Mouse (Mus musculus): ENCODE measurements around the gene Mrgprh. TPM values are rescaled to one million over a fixed set of nuclear protein-coding genes. Genes with fewer than 3 reads are reported as not detected.

Mrgprh gene
- polyA plus RNA-seq (2015; fragmentation: Nextera tagmentation; extraction: Ambion mirVana), result not detected in 2 replicates

- 0 out of 2 replicates have a peak, but pooled peaks cover 4% of the 10 kb centered on the region for H3K4me1 ChIP-seq (replicated peaks)
- H3K9ac ChIP-seq, result no peak within 1 kb of the TSS
- no peaks in the 10 kb centered on the region for H3K9me3 ChIP-seq
- no peak within 1 kb of the TSS for H3K27ac ChIP-seq
- H3K4me2 ChIP-seq, result no peak within 1 kb of the TSS
- no peak within 1 kb of the TSS for H3K4me3 ChIP-seq
- H3K36me3 ChIP-seq, result no peaks in the 10 kb centered on the region
- no peak for ATAC-seq (ENCODE audit: low FRiP score)
- WGBS, result 86% methylated on average over 5 of the region's 5 CpGs
- H3K27me3 ChIP-seq, result 0 out of 2 replicates have a peak, but pooled peaks cover 13% of the 10 kb centered on the region
Measured at GRCm38 (mm10) chr17:12875734-12876133, at the start of gene Mrgprh. Gene Mrgprh, plus strand, starts transcription at chr17:12876034.

GRCm38 (mm10) chr17:12830351-12830750 is 45.5 kb upstream of the Mrgprh start:
- H3K36me3 ChIP-seq, result no peaks in the 10 kb centered on the region
- H3K4me3 ChIP-seq, result no peak overlapping the region
- 85% methylated on average over 5 of the region's 5 CpGs for WGBS
- H3K27me3 ChIP-seq, result no peaks in the 10 kb centered on the region
- H3K27ac ChIP-seq, result no peak overlapping the region
- no peak overlapping the region for H3K4me2 ChIP-seq
- H3K9me3 ChIP-seq, result no peaks in the 10 kb centered on the region
- no peak for ATAC-seq (ENCODE audit: low FRiP score)
- H3K4me1 ChIP-seq (replicated peaks), result no peaks in the 10 kb centered on the region
- no peak overlapping the region for H3K9ac ChIP-seq

DNA sequence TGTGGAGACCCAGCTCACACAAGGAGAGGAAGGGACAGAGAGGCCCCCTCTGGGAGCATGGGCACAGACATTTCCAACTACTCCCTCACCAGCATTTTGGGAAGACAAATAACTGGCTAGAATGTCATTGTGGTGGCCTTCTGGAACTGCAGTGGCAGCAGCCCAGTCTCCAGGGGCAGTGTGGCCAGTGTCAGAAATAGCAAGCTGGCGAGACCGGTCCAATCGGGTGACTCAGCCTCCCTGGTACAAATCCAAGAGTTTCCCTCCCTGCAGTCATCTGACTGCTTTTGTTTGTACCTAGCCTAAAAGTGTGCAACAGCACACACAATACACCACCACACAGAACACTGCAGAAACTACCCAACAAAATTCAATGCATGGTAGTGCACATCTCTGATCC is 43.6 kb upstream of the Mrgprh start:
- H3K4me3 ChIP-seq, result no peak overlapping the region
- ATAC-seq (ENCODE audit: low FRiP score), result no peak
- no peaks in the 10 kb centered on the region for H3K4me1 ChIP-seq (replicated peaks)
- H3K4me2 ChIP-seq, result no peak overlapping the region
- no peaks in the 10 kb centered on the region for H3K36me3 ChIP-seq
- WGBS, result 85% methylated on average over 3 of the region's 3 CpGs
- no peaks in the 10 kb centered on the region for H3K9me3 ChIP-seq
- H3K27me3 ChIP-seq, result no peaks in the 10 kb centered on the region
- H3K27ac ChIP-seq, result no peak overlapping the region
- no peak overlapping the region for H3K9ac ChIP-seq

DNA sequence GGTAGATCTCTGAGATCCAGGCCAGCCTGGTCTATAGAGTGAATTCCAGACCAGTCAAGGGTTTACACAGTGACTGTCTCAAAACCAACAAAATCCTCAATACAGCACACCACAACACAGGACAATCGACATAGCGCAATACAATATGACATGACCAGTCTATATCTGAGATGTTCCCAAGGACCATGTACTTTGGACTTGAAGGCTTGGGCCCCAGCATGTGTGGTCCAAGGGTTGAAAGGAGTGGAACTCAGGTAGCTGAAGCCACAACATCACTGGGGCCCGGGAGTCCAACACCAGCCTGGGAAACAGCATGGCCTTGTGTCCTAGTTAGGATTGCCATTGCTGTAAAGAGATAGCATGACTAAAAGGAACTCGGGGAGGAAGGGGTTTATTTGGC is 43.2 kb upstream of the Mrgprh start:
- H3K9ac ChIP-seq, result no peak overlapping the region
- H3K27me3 ChIP-seq, result no peaks in the 10 kb centered on the region
- no peaks in the 10 kb centered on the region for H3K36me3 ChIP-seq
- no peaks in the 10 kb centered on the region for H3K9me3 ChIP-seq
- WGBS, result 96% methylated on average over 4 of the region's 4 CpGs
- no peak overlapping the region for H3K27ac ChIP-seq
- no peaks in the 10 kb centered on the region for H3K4me1 ChIP-seq (replicated peaks)
- no peak overlapping the region for H3K4me2 ChIP-seq
- ATAC-seq (ENCODE audit: low FRiP score), result no peak
- no peak overlapping the region for H3K4me3 ChIP-seq

DNA sequence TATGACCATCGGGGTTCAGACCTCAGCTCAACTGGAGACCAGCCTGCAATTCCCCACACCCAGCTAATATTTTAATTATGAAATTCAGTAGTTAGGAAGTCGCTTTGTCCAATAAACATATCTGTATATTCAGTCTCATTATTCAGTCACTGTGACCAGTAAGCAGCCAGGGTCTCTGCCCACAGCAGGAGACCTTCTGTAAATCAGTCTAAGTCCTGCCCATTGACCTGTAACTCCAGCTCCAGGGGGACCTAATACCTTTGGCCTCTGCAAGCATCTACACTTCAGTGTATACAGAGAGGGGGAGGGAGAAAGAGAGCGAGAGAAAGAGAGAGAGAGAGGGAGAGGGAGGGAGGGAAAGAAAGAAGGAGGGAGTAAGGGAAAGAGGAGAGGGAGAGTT is 41.5 kb upstream of the Mrgprh start:
- no peak for ATAC-seq (ENCODE audit: low FRiP score)
- Histone ChIP-seq H3K36me3 (no peaks in the 10 kb centered on the region), H3K4me3 (no peak overlapping the region), H3K9ac (no peak overlapping the region), H3K27me3 (no peaks in the 10 kb centered on the region), H3K4me1 (replicated peaks) (no peaks in the 10 kb centered on the region), H3K4me2 (no peak overlapping the region), H3K27ac (no peak overlapping the region), H3K9me3 (no peaks in the 10 kb centered on the region)
- WGBS, result 72% methylated on average over 3 of the region's 3 CpGs

DNA sequence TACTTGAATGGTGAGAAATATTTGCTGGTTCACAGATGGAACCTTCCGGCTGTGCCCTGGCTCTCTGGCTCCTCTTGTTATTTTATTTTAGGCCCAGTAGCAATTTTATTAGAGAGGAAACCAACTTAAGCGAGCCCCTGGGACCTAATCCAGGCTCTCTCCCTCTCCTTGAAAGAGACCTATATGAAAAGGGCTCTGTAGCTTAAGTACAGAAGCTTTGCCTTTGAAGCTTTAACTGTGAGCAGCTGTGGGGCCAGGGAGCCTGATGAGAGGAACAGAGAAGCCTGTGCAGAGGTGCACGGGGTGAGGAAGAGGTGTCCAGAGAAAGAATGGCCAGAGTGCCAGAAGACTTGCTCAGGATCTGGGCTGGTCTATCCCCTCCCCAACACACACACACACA is 41.0 kb upstream of the Mrgprh start:
- ATAC-seq (ENCODE audit: low FRiP score), result no peak
- WGBS, result 62% methylated on average over 3 of the region's 3 CpGs

GRCm38 (mm10) chr17:12835738-12836137 is 40.1 kb upstream of the Mrgprh start:
- Histone ChIP-seq H3K9me3 (no peaks in the 10 kb centered on the region), H3K4me3 (no peak overlapping the region), H3K36me3 (no peaks in the 10 kb centered on the region), H3K4me2 (no peak overlapping the region), H3K27me3 (no peaks in the 10 kb centered on the region), H3K27ac (no peak overlapping the region), H3K9ac (no peak overlapping the region), H3K4me1 (replicated peaks) (no peaks in the 10 kb centered on the region)
- WGBS, result 93% methylated on average over 5 of the region's 5 CpGs
- ATAC-seq (ENCODE audit: low FRiP score), result no peak

More for the DNA sequence above, 41.0 kb upstream of the Mrgprh start:
- Histone ChIP-seq H3K4me1 (replicated peaks) (no peaks in the 10 kb centered on the region), H3K4me3 (no peak overlapping the region), H3K27me3 (no peaks in the 10 kb centered on the region), H3K36me3 (no peaks in the 10 kb centered on the region), H3K27ac (no peak overlapping the region), H3K9me3 (no peaks in the 10 kb centered on the region), H3K4me2 (no peak overlapping the region), H3K9ac (no peak overlapping the region)

- no peaks in the 10 kb centered on the region for H3K36me3 ChIP-seq
- no peaks in the 10 kb centered on the region for H3K9me3 ChIP-seq
- H3K27ac ChIP-seq, result no peak overlapping the region
- H3K4me1 ChIP-seq (replicated peaks), result no peaks in the 10 kb centered on the region
- WGBS, result 72% methylated on average over 10 of the region's 10 CpGs
- no peaks in the 10 kb centered on the region for H3K27me3 ChIP-seq
- no peak overlapping the region for H3K4me2 ChIP-seq
- no peak overlapping the region for H3K4me3 ChIP-seq
- no peak for ATAC-seq (ENCODE audit: low FRiP score)
- H3K9ac ChIP-seq, result no peak overlapping the region
Measured at GRCm38 (mm10) chr17:12839475-12840267, 36.2 kb upstream of the Mrgprh start.

- WGBS, result 90% methylated on average over 6 of the region's 6 CpGs
- H3K27me3 ChIP-seq, result no peaks in the 10 kb centered on the region
- H3K4me2 ChIP-seq, result no peak overlapping the region
Measured at GRCm38 (mm10) chr17:12843826-12844225, 32.0 kb upstream of the Mrgprh start.

GRCm38 (mm10) chr17:12844540-12844939 is 31.3 kb upstream of the Mrgprh start:
- no peaks in the 10 kb centered on the region for H3K27me3 ChIP-seq
- 0 out of 2 replicates have a peak, but pooled peaks cover 6% of the 10 kb centered on the region for H3K4me1 ChIP-seq (replicated peaks)
- H3K4me2 ChIP-seq, result no peak overlapping the region
- no peak overlapping the region for H3K4me3 ChIP-seq
- H3K9ac ChIP-seq, result no peak overlapping the region
- no peak overlapping the region for H3K27ac ChIP-seq
- H3K36me3 ChIP-seq, result no peaks in the 10 kb centered on the region
- WGBS, result 89% methylated on average over 4 of the region's 4 CpGs
- H3K9me3 ChIP-seq, result no peaks in the 10 kb centered on the region
- no peak for ATAC-seq (ENCODE audit: low FRiP score)

More at GRCm38 (mm10) chr17:12843826-12844225, 32.0 kb upstream of the Mrgprh start:
- Histone ChIP-seq H3K9me3 (no peaks in the 10 kb centered on the region), H3K36me3 (no peaks in the 10 kb centered on the region), H3K9ac (no peak overlapping the region), H3K4me1 (replicated peaks) (0 out of 2 replicates have a peak, but pooled peaks cover 6% of the 10 kb centered on the region), H3K4me3 (no peak overlapping the region), H3K27ac (no peak overlapping the region)
- ATAC-seq (ENCODE audit: low FRiP score), result no peak

GRCm38 (mm10) chr17:12845862-12846261 is 30.0 kb upstream of the Mrgprh start:
- Histone ChIP-seq H3K4me3 (no peak overlapping the region), H3K4me1 (replicated peaks) (0 out of 2 replicates have a peak, but pooled peaks cover 6% of the 10 kb centered on the region), H3K9me3 (no peaks in the 10 kb centered on the region), H3K27me3 (no peaks in the 10 kb centered on the region), H3K4me2 (no peak overlapping the region), H3K36me3 (no peaks in the 10 kb centered on the region), H3K27ac (no peak overlapping the region), H3K9ac (no peak overlapping the region)
- no peak for ATAC-seq (ENCODE audit: low FRiP score)
- WGBS, result 62% methylated on average over 5 of the region's 5 CpGs

DNA sequence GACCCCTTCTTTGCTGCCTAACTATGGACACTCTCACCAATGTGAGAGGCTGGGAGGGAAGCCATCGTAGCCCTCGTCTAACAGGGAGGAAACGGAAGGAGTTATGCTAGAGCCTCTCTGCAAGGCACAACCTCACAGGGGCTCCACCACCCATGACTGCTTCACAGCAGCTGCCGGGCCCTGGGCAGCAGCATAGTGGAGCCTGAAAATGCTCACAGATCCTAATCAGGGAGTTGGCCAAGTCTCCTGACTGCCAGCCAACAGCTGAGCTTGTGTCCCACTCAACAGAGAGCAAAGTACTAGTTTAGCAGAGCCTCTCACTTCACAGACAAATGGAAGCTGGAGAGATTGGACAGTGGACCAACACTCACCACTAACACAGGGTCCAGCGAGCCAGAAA is 29.4 kb upstream of the Mrgprh start:
- Histone ChIP-seq H3K9me3 (no peaks in the 10 kb centered on the region), H3K36me3 (no peaks in the 10 kb centered on the region), H3K4me3 (no peak overlapping the region), H3K9ac (no peak overlapping the region), H3K27me3 (no peaks in the 10 kb centered on the region), H3K27ac (no peak overlapping the region), H3K4me2 (no peak overlapping the region), H3K4me1 (replicated peaks) (0 out of 2 replicates have a peak, but pooled peaks cover 6% of the 10 kb centered on the region)
- no peak for ATAC-seq (ENCODE audit: low FRiP score)
- WGBS, result 83% methylated on average over 5 of the region's 5 CpGs

DNA sequence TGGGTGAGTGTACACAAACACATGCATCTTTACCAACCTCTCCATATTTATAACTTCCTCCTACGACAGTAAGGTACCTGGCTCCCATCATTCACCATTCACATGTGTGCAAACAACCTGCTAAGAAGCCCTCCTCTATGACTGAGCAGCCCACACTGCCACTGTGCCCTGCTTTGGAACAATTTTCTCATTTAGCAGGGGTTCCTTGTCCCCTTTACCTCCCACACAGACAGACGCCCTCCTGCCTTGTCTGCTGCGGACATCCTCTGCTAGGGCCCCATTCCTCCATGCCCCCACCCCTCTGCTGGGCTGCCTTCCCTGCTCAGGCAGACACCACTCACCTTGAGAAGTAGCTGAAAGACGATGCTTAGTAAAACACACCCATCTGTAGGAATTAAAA is 28.1 kb upstream of the Mrgprh start:
- no peak overlapping the region for H3K27ac ChIP-seq
- no peaks in the 10 kb centered on the region for H3K27me3 ChIP-seq
- 0 out of 2 replicates have a peak, but pooled peaks cover 6% of the 10 kb centered on the region for H3K4me1 ChIP-seq (replicated peaks)
- no peaks in the 10 kb centered on the region for H3K9me3 ChIP-seq
- no peaks in the 10 kb centered on the region for H3K36me3 ChIP-seq
- no peak overlapping the region for H3K4me2 ChIP-seq
- WGBS, result 71% methylated on average over 4 of the region's 4 CpGs
- H3K4me3 ChIP-seq, result no peak overlapping the region
- H3K9ac ChIP-seq, result no peak overlapping the region
- ATAC-seq (ENCODE audit: low FRiP score), result no peak

Data from hindbrain, embryonic 13.5 days (tissue).